Mouse (Mus musculus) heart, embryonic 13.5 days (tissue): ENCODE results near the gene Olfm2. TPM values are rescaled to one million over a fixed set of nuclear protein-coding genes. Genes with fewer than 3 reads are reported as not detected.

ENCODE experiments used
- ATAC-seq: fragments of 200-750 bp; cut with Nextera tagmentation; 2 replicates; pipeline ENCODE4 v1.8.0; 2017; ENCODE audit warnings: moderate TSS enrichment; ENCODE audit not compliant: insufficient number of reproducible peaks, low FRiP score, low TSS enrichment; ENCODE audit errors: extremely low read depth
- H3K27ac ChIP-seq: fragments of 300-500 bp; sonication (generic); replicated peaks from 2 replicates; pipeline ENCODE4 v1.5.1; 2015; ENCODE audit warnings: moderate library complexity, mild to moderate bottlenecking, inconsistent platforms
- H3K27me3 ChIP-seq: fragments of 300-500 bp; sonication (generic); replicated peaks from 2 replicates; pipeline ENCODE4 v1.6.1; 2015; ENCODE audit warnings: mild to moderate bottlenecking, inconsistent platforms
- H3K36me3 ChIP-seq: fragments of 300-500 bp; sonication (generic); 2 replicates; pipeline ENCODE4 v1.6.1; 2015; ENCODE audit warnings: mild to moderate bottlenecking, inconsistent platforms
- H3K4me1 ChIP-seq: fragments of 300-500 bp; sonication (generic); 2 replicates; pipeline ENCODE4 v1.6.1; 2015; ENCODE audit warnings: inconsistent platforms
- H3K4me2 ChIP-seq: fragments of 300-500 bp; sonication (generic); 2 replicates; pipeline ENCODE4 v1.6.1; 2015; ENCODE audit warnings: inconsistent platforms, mild to moderate bottlenecking, moderate library complexity
- H3K4me3 ChIP-seq: fragments of 300-500 bp; sonication (generic); 2 replicates; pipeline ENCODE4 v1.5.1; 2015; ENCODE audit warnings: moderate library complexity, mild to moderate bottlenecking, inconsistent platforms
- H3K9ac ChIP-seq: fragments of 300-500 bp; sonication (generic); 2 replicates; pipeline ENCODE4 v1.6.1; 2015; ENCODE audit warnings: inconsistent platforms, mild to moderate bottlenecking, moderate library complexity
- H3K9me3 ChIP-seq: fragments of 300-500 bp; sonication (generic); 2 replicates; pipeline ENCODE4 v1.6.1; 2016; ENCODE audit warnings: inconsistent platforms
- WGBS: fragments of 180-500 bp; shearing (Covaris S2); methylation state at CpG from one replicate; pipeline ENCODE4 v1.1.7; 2015; ENCODE audit warnings: mixed read lengths; 5-methylcytosine and 5-hydroxymethylcytosine counted together
- polyA plus RNA-seq: library from polyadenylated mRNA; unstranded; fragments of >200 nt; fragmentation: Nextera tagmentation; extraction: Ambion mirVana; gene quantifications from 2 replicates; pipeline ENCODE4 v1.2.1, GENCODE M21; 2015

The Olfm2 gene
- 0.70 and 0.79 TPM in 2 replicates for polyA plus RNA-seq

GRCm38 (mm10) chr9:20746017-20746660 lies at the start of gene Olfm2:
TSS of gene Olfm2 (minus strand) at chr9:20746349.
- H3K4me2 ChIP-seq = peak within 1 kb of the TSS; percentile 77
- peak; percentile 51; the same call in 1 of the 2 replicates for ATAC-seq
- no peak within 1 kb of the TSS for H3K27ac ChIP-seq
- H3K9me3 ChIP-seq = no peaks in the 10 kb centered on the region
- peaks cover 8% of the 10 kb centered on the region for H3K4me1 ChIP-seq
- H3K4me3 ChIP-seq = peak within 1 kb of the TSS; percentile 52
- no peaks in the 10 kb centered on the region for H3K36me3 ChIP-seq
- under 1% methylated on average over 36 of the region's 50 CpGs for WGBS
- peaks cover 84% of the 10 kb centered on the region for H3K27me3 ChIP-seq
- peak within 1 kb of the TSS; percentile 64 for H3K9ac ChIP-seq

DNA sequence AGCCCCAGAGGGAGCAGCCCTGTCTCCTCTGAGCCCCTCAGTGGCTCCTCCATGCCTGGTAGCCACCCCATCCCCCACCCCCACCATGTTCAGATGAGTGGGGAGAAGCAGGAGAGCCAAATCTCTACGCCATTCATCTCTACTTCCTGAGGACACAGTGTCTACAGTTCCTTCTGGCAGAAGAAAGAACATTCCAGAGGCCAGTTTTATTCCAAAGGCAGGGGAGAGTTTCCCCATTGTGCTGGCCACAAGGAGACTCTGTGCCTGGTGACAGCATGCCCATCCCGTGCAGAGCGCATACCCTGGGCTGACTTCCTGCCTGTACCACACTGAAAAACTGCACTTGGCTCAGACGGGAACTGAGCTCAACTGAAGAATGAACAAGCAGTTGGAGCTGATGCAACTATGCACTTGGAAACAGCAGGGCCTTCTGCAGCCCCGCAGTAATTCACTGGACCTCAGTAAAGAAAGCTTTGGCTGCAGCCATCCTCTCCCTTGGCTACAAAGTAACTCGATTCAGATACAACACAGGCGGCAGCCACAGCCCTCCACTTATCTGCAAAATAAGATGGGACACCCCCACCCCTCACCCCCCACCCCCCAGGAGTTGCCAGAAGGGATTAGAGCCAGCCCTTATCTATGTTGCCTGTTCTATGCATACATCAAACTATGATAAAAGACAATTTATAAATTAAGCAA lies 48.1 kb upstream of the Olfm2 start:
- ATAC-seq = no peak
- Histone ChIP-seq H3K9me3 (no peaks in the 10 kb centered on the region), H3K27ac (peak overlapping the region; percentile 43; the same call in 1 of the 2 replicates), H3K4me2 (no peak overlapping the region; the same call in 1 of the 2 replicates), H3K9ac (no peak overlapping the region), H3K36me3 (no peaks in the 10 kb centered on the region), H3K4me3 (no peak overlapping the region), H3K27me3 (no peaks in the 10 kb centered on the region), H3K4me1 (peaks cover 9% of the 10 kb centered on the region; the same call in 1 of the 2 replicates)
- WGBS = 22% methylated on average over 7 of the region's 7 CpGs

DNA sequence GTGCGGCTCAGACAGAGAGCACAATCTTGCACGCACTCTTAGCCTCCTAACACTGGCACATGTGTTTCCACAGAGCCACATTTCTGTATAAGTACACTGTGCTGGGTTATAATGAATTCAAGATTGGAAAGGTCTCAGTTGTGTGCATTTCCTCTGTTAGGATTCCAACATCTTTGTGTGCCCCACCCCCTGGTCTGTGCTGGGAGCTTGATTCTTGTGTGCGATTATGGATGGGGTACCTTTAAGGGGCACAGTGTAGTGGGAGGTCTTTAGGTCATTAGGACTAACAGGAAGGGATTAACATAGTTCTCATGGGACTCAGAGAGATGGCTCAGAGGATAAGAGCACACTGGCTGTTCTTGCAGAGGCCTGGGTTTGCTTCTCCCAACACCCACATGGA lies 44.2 kb upstream of the Olfm2 start:
- Histone ChIP-seq H3K4me3 (no peak overlapping the region), H3K27ac (no peak overlapping the region), H3K27me3 (no peaks in the 10 kb centered on the region), H3K9ac (no peak overlapping the region), H3K9me3 (no peaks in the 10 kb centered on the region), H3K4me1 (peaks cover 9% of the 10 kb centered on the region; the same call in 1 of the 2 replicates), H3K36me3 (no peaks in the 10 kb centered on the region), H3K4me2 (no peak overlapping the region)
- no peak for ATAC-seq
- WGBS = 76% methylated on average over 3 of the region's 3 CpGs

GRCm38 (mm10) chr9:20789651-20790050 lies 43.5 kb upstream of the Olfm2 start:
- Histone ChIP-seq H3K9me3 (no peaks in the 10 kb centered on the region), H3K36me3 (no peaks in the 10 kb centered on the region), H3K4me1 (peaks cover 9% of the 10 kb centered on the region; the same call in 1 of the 2 replicates), H3K4me3 (no peak overlapping the region), H3K9ac (no peak overlapping the region), H3K27me3 (no peaks in the 10 kb centered on the region), H3K27ac (no peak overlapping the region), H3K4me2 (no peak overlapping the region)
- no peak for ATAC-seq
- WGBS = 68% methylated on average over 3 of the region's 4 CpGs

GRCm38 (mm10) chr9:20787992-20788391 lies 41.8 kb upstream of the Olfm2 start:
- WGBS = 75% methylated on average over 8 of the region's 8 CpGs
- H3K4me2 ChIP-seq = no peak overlapping the region
- no peak overlapping the region for H3K9ac ChIP-seq
- no peaks in the 10 kb centered on the region for H3K9me3 ChIP-seq
- H3K27ac ChIP-seq = no peak overlapping the region
- H3K4me1 ChIP-seq = no peaks in the 10 kb centered on the region
- H3K4me3 ChIP-seq = no peak overlapping the region
- H3K36me3 ChIP-seq = no peaks in the 10 kb centered on the region
- ATAC-seq = no peak
- no peaks in the 10 kb centered on the region for H3K27me3 ChIP-seq

GRCm38 (mm10) chr9:20785055-20785454 lies 38.9 kb upstream of the Olfm2 start:
- ATAC-seq = no peak

DNA sequence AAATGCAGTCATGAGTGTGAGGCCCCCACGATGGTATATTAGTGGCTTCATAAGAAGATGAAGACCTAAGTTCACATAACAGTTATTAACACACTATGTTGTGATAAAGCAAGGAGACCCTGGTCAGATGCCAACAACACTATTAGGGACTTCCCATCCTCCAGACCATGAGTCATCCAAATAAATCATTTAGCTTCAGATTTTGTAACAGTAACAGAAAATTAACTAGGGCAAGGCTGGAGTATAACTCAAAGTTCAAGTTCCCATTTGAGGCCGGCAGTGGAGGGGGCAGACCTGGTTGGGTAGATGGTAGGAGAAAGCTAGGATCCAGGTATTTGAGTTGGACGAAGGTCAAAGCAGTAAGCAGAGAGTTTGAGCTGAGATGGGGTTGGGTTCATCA lies 35.1 kb upstream of the Olfm2 start:
- H3K4me2 ChIP-seq = no peak overlapping the region
- 77% methylated on average over 3 of the region's 3 CpGs for WGBS
- H3K27me3 ChIP-seq = no peaks in the 10 kb centered on the region
- no peaks in the 10 kb centered on the region for H3K4me1 ChIP-seq
- ATAC-seq = no peak; the same call in 1 of the 2 replicates
- H3K9ac ChIP-seq = no peak overlapping the region
- H3K36me3 ChIP-seq = no peaks in the 10 kb centered on the region
- no peaks in the 10 kb centered on the region for H3K9me3 ChIP-seq
- no peak overlapping the region for H3K27ac ChIP-seq
- no peak overlapping the region for H3K4me3 ChIP-seq

More at GRCm38 (mm10) chr9:20785055-20785454, 38.9 kb upstream of the Olfm2 start:
- H3K9ac ChIP-seq = no peak overlapping the region
- no peak overlapping the region for H3K4me2 ChIP-seq
- no peaks in the 10 kb centered on the region for H3K36me3 ChIP-seq
- H3K4me1 ChIP-seq = no peaks in the 10 kb centered on the region
- H3K9me3 ChIP-seq = no peaks in the 10 kb centered on the region
- 63% methylated on average over 6 of the region's 6 CpGs for WGBS
- no peak overlapping the region for H3K4me3 ChIP-seq
- H3K27me3 ChIP-seq = no peaks in the 10 kb centered on the region
- H3K27ac ChIP-seq = no peak overlapping the region

DNA sequence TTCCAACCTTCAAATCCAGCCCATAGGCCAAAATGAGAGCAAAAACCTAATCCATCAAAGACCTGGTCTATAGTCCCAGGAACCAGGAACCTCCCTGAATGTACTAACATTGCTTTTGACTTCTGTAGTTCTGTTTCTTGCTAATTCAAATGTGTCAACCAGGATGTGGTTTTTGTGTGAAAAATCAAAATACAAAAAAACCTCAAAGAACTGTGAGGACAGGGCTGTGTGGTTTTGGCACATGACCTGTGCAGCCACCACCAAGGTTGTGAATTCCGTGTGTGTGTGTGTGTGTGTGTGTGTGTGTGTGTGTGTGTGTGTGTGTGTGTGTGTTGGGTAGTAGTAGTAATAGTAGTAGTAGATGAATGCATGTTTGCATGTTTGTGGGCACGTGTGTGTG lies 19.1 kb upstream of the Olfm2 start:
- Histone ChIP-seq H3K9me3 (no peaks in the 10 kb centered on the region), H3K36me3 (no peaks in the 10 kb centered on the region), H3K4me3 (no peak overlapping the region), H3K4me1 (no peaks in the 10 kb centered on the region), H3K4me2 (no peak overlapping the region), H3K27ac (no peak overlapping the region), H3K9ac (no peak overlapping the region), H3K27me3 (peaks cover 5% of the 10 kb centered on the region)
- 75% methylated on average over 2 of the region's 2 CpGs for WGBS
- no peak for ATAC-seq

- WGBS = 71% methylated on average over 1 of the region's 1 CpGs
- Histone ChIP-seq H3K27me3 (peaks cover 5% of the 10 kb centered on the region), H3K4me3 (no peak overlapping the region), H3K9me3 (no peaks in the 10 kb centered on the region), H3K4me1 (no peaks in the 10 kb centered on the region), H3K4me2 (no peak overlapping the region), H3K27ac (no peak overlapping the region), H3K36me3 (no peaks in the 10 kb centered on the region), H3K9ac (no peak overlapping the region)
- ATAC-seq = no peak
Measured at GRCm38 (mm10) chr9:20763099-20763498, 16.9 kb upstream of the Olfm2 start.

GRCm38 (mm10) chr9:20762197-20762961 lies 16.2 kb upstream of the Olfm2 start:
- Histone ChIP-seq H3K4me2 (no peak overlapping the region), H3K4me3 (no peak overlapping the region), H3K27me3 (peaks cover 5% of the 10 kb centered on the region), H3K9ac (no peak overlapping the region), H3K27ac (no peak overlapping the region), H3K36me3 (no peaks in the 10 kb centered on the region), H3K4me1 (no peaks in the 10 kb centered on the region), H3K9me3 (no peaks in the 10 kb centered on the region)
- WGBS = 39% methylated on average over 7 of the region's 7 CpGs
- no peak for ATAC-seq

DNA sequence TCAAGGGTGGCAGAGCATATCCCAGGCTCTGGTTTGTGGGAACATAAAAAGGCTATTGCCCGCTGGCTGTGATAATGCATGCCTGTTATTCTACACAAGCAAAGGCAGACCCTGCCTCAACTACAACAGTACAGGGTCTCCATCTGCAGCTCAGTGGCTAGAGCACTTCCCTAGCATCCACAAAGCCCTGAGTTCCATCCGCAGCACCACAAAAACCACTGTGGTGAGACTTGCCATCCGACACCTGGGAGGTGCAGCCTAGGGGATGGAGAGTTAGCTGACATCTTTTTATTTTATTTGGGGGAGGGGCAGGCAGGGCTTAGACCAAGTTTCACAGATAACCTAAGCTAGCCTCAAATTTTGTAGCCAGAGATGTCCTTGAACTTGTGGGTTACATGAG lies 15.2 kb upstream of the Olfm2 start:
- Histone ChIP-seq H3K36me3 (no peaks in the 10 kb centered on the region), H3K4me1 (no peaks in the 10 kb centered on the region), H3K27me3 (peaks cover 5% of the 10 kb centered on the region), H3K4me3 (no peak overlapping the region), H3K4me2 (no peak overlapping the region), H3K27ac (no peak overlapping the region), H3K9me3 (no peaks in the 10 kb centered on the region), H3K9ac (no peak overlapping the region)
- ATAC-seq = no peak
- 64% methylated on average over 3 of the region's 3 CpGs for WGBS
